10 mouse cellular contexts compared by ENCODE assay signal in genomic region chr12:113015956-113016355, GRCm38 (mm10). TPM values are rescaled to one million over a fixed set of nuclear protein-coding genes. Genes with fewer than 3 reads are reported as not detected.
DNase-seq lines count a peak whose midpoint lies in the region; ATAC-seq lines count a peak whose summit lies in the region.
"Had no signal": no experiment of that assay in that cellular context is flagged by ENCODE, and none has a peak within 500 bp of the region (broad histone marks: within the 10 kb centered on the region; RNA-seq: fewer than 3 reads in every experiment).

No protein-coding gene starts in this region.

- peaks cover 26% of the 10 kb centered on the region for H3K4me1 ChIP-seq in lung, embryonic 16.5 days (replicated peaks; ENCODE audit: control insufficient read depth, insufficient read depth, low read length)
- peaks cover 28% of the 10 kb centered on the region for H3K4me1 ChIP-seq in forebrain, embryonic 16.5 days (replicated peaks; ENCODE audit: control insufficient read depth, insufficient read depth, low read length)
- peaks cover 23% of the 10 kb centered on the region for H3K4me1 ChIP-seq in liver, embryonic 11.5 days (replicated peaks; ENCODE audit: control insufficient read depth, insufficient read depth, low read length)
- peaks cover 27% of the 10 kb centered on the region for H3K4me1 ChIP-seq in stomach, embryonic 14.5 days (ENCODE audit: control insufficient read depth, insufficient read depth, low read length)

- no peak for ATAC-seq in lung, embryonic 16.5 days (ENCODE audit: low read depth)
- ATAC-seq in forebrain, embryonic 16.5 days, result no peak
- no peak for ATAC-seq in liver, embryonic 11.5 days (replicated peaks; ENCODE audit: low FRiP score)
- no peak for ATAC-seq in stomach, embryonic 14.5 days (ENCODE audit: insufficient number of reproducible peaks, insufficient read depth, low FRiP score, low read depth)

- H3K4me2 ChIP-seq in lung, embryonic 16.5 days (ENCODE audit: low read depth, low read length), result peak overlapping the region; percentile 90
- H3K4me2 ChIP-seq in forebrain, embryonic 16.5 days (ENCODE audit: low read length), result peak overlapping the region; percentile 60
- peak overlapping the region; percentile 81 for H3K4me2 ChIP-seq in liver, embryonic 11.5 days
- peak overlapping the region; percentile 90; the same call in 1 of the 2 replicates for H3K4me2 ChIP-seq in stomach, embryonic 14.5 days (replicated peaks; ENCODE audit: low read depth, low read length)

- H3K27me3 ChIP-seq in lung, embryonic 16.5 days (ENCODE audit: control insufficient read depth, insufficient read depth, low read depth, low read length), result no peaks in the 10 kb centered on the region
- H3K27me3 ChIP-seq in forebrain, embryonic 16.5 days (replicated peaks; ENCODE audit: control insufficient read depth, insufficient read depth, low read length), result no peaks in the 10 kb centered on the region
- H3K27me3 ChIP-seq in liver, embryonic 11.5 days (replicated peaks; ENCODE audit: control insufficient read depth, insufficient read depth, low read length), result no peaks in the 10 kb centered on the region
- no peaks in the 10 kb centered on the region for H3K27me3 ChIP-seq in stomach, embryonic 14.5 days (ENCODE audit: control insufficient read depth, insufficient read depth, low read length)

- no peak overlapping the region for H3K4me3 ChIP-seq in lung, embryonic 16.5 days (ENCODE audit: low read length)
- H3K4me3 ChIP-seq in forebrain, embryonic 16.5 days (replicated peaks; ENCODE audit: low read length), result peak overlapping the region; percentile 90; the same call in 1 of the 2 replicates
- peak overlapping the region; percentile 6; the same call in 1 of the 2 replicates for H3K4me3 ChIP-seq in liver, embryonic 11.5 days (ENCODE audit: low read depth, low read length)
- no peak overlapping the region for H3K4me3 ChIP-seq in stomach, embryonic 14.5 days (ENCODE audit: low read depth, low read length)

- no peaks in the 10 kb centered on the region for H3K9me3 ChIP-seq in lung, embryonic 16.5 days (ENCODE audit: control insufficient read depth, low read length)
- no peaks in the 10 kb centered on the region for H3K9me3 ChIP-seq in forebrain, embryonic 16.5 days (ENCODE audit: control insufficient read depth, low read length)
- no peaks in the 10 kb centered on the region for H3K9me3 ChIP-seq in liver, embryonic 11.5 days (ENCODE audit: control insufficient read depth, low read length)
- no peaks in the 10 kb centered on the region for H3K9me3 ChIP-seq in stomach, embryonic 14.5 days (ENCODE audit: control insufficient read depth, low read depth, low read length)

- no peak for DNase-seq in lung, postnatal 14 days
- no peak for DNase-seq in liver, embryonic 11.5 days (ENCODE audit: low spot score)
- DNase-seq in cerebellum, adult 11 months, result no peak
- DNase-seq in frontal cortex, postnatal 25 days (ENCODE audit: low spot score in 2 of 2), result no peak
- DNase-seq in frontal cortex, adult 2 months (ENCODE audit: extremely low spot score in 1 of 2, low spot score in 1 of 2), result no peak
- DNase-seq: cerebellum, postnatal 10 days; heart, postnatal 14 days had no signal

- H3K9ac ChIP-seq in lung, embryonic 16.5 days (ENCODE audit: low read length), result peak overlapping the region; percentile 91
- no peak overlapping the region for H3K9ac ChIP-seq in forebrain, embryonic 16.5 days (replicated peaks; ENCODE audit: low read depth, low read length)
- H3K9ac ChIP-seq in liver, embryonic 11.5 days (ENCODE audit: low read depth, low read length), result no peak overlapping the region; the same call in 1 of the 2 replicates
- H3K9ac ChIP-seq in stomach, embryonic 14.5 days (replicated peaks; ENCODE audit: low read depth, low read length), result no peak overlapping the region; the same call in 1 of the 2 replicates

- H3K27ac ChIP-seq in lung, embryonic 16.5 days (ENCODE audit: low read length), result no peak overlapping the region
- no peak overlapping the region for H3K27ac ChIP-seq in forebrain, embryonic 16.5 days (ENCODE audit: low read length)
- no peak overlapping the region for H3K27ac ChIP-seq in liver, embryonic 11.5 days (ENCODE audit: low read depth, low read length)
- no peak overlapping the region for H3K27ac ChIP-seq in stomach, embryonic 14.5 days (ENCODE audit: low read length)

- H3K36me3 ChIP-seq in lung, embryonic 16.5 days (ENCODE audit: control insufficient read depth, insufficient read depth, low read length), result 0 out of 2 replicates have a peak, but pooled peaks cover 1% of the 10 kb centered on the region
- H3K36me3 ChIP-seq in forebrain, embryonic 16.5 days (ENCODE audit: control insufficient read depth, insufficient read depth), result no peaks in the 10 kb centered on the region; the same call in 1 of the 2 replicates
- no peaks in the 10 kb centered on the region for H3K36me3 ChIP-seq in liver, embryonic 11.5 days (ENCODE audit: control insufficient read depth, insufficient read depth, low read length)
- peaks cover 4% of the 10 kb centered on the region; the same call in 1 of the 2 replicates for H3K36me3 ChIP-seq in stomach, embryonic 14.5 days (ENCODE audit: control insufficient read depth, insufficient read depth, low read length)

- WGBS in lung, embryonic 16.5 days, result 68% methylated on average over 4 of the region's 4 CpGs
- 67% methylated on average over 4 of the region's 4 CpGs for WGBS in forebrain, embryonic 16.5 days
- WGBS in liver, embryonic 11.5 days, result 70% methylated on average over 4 of the region's 4 CpGs
- 71% methylated on average over 4 of the region's 4 CpGs for WGBS in stomach, embryonic 14.5 days

RNA-seq across cellular contexts. Expression of gene Pacs2, which starts 1.6 kb away (rescaled TPM):
- polyA plus RNA-seq in lung, embryonic 16.5 days (2015; fragmentation: Nextera tagmentation; extraction: Ambion mirVana), result 10.5 and 12.2 TPM in 2 replicates
- 21.7 and 23.2 TPM in 2 replicates for polyA plus RNA-seq in forebrain, embryonic 16.5 days (2015; fragmentation: Nextera tagmentation; extraction: Ambion mirVana)
- polyA plus RNA-seq in liver, embryonic 11.5 days (2014; fragmentation: Nextera tagmentation; extraction: Ambion mirVana), result 11.0 and 11.9 TPM in 2 replicates
- polyA plus RNA-seq in stomach, embryonic 14.5 days (2014; fragmentation: Nextera tagmentation; extraction: Ambion mirVana), result 16.5 and 17.1 TPM in 2 replicates
- polyA plus RNA-seq in frontal cortex, adult 2 months (2012; rRNA removed), result 70.3 and 72.3 TPM in 2 replicates

RNA-seq across cellular contexts. Expression of gene Brf1, which starts 15.5 kb away (rescaled TPM):
- 55.5 TPM in 2 replicates for polyA plus RNA-seq in lung, embryonic 16.5 days (2015; fragmentation: Nextera tagmentation; extraction: Ambion mirVana)
- polyA plus RNA-seq in forebrain, embryonic 16.5 days (2015; fragmentation: Nextera tagmentation; extraction: Ambion mirVana), result 60.8 and 64.6 TPM in 2 replicates
- 51.8 and 52.9 TPM in 2 replicates for polyA plus RNA-seq in liver, embryonic 11.5 days (2014; fragmentation: Nextera tagmentation; extraction: Ambion mirVana)
- polyA plus RNA-seq in stomach, embryonic 14.5 days (2014; fragmentation: Nextera tagmentation; extraction: Ambion mirVana), result 70.3 and 71.5 TPM in 2 replicates
- 46.5 and 51.5 TPM in 2 replicates for polyA plus RNA-seq in frontal cortex, adult 2 months (2012; rRNA removed)

RNA-seq across cellular contexts. Expression of gene Btbd6, which starts 39.7 kb away (rescaled TPM):
- polyA plus RNA-seq in lung, embryonic 16.5 days (2015; fragmentation: Nextera tagmentation; extraction: Ambion mirVana), result 23.8 and 26.2 TPM in 2 replicates
- polyA plus RNA-seq in forebrain, embryonic 16.5 days (2015; fragmentation: Nextera tagmentation; extraction: Ambion mirVana), result 41.4 and 49.7 TPM in 2 replicates
- polyA plus RNA-seq in liver, embryonic 11.5 days (2014; fragmentation: Nextera tagmentation; extraction: Ambion mirVana), result 12.3 and 12.4 TPM in 2 replicates
- 22.5 and 27.0 TPM in 2 replicates for polyA plus RNA-seq in stomach, embryonic 14.5 days (2014; fragmentation: Nextera tagmentation; extraction: Ambion mirVana)
- polyA plus RNA-seq in frontal cortex, adult 2 months (2012; rRNA removed), result 70.7 and 75.5 TPM in 2 replicates

RNA-seq across cellular contexts. Expression of gene Tex22, which starts 58.3 kb away (rescaled TPM):
- polyA plus RNA-seq in lung, embryonic 16.5 days (2015; fragmentation: Nextera tagmentation; extraction: Ambion mirVana), result 0.15 TPM in 1 of 2 replicates, not detected in the other
- polyA plus RNA-seq in forebrain, embryonic 16.5 days (2015; fragmentation: Nextera tagmentation; extraction: Ambion mirVana), result not detected in 2 replicates
- polyA plus RNA-seq in liver, embryonic 11.5 days (2014; fragmentation: Nextera tagmentation; extraction: Ambion mirVana), result not detected in 2 replicates
- polyA plus RNA-seq in stomach, embryonic 14.5 days (2014; fragmentation: Nextera tagmentation; extraction: Ambion mirVana), result not detected in 2 replicates
- 0.20 and 0.27 TPM in 2 replicates for polyA plus RNA-seq in frontal cortex, adult 2 months (2012; rRNA removed)

Comparison
In these comparisons a context has a peak if more than half of its experiments do, and no peak if none do; other contexts are left out.
1. H3K4me3 ChIP-seq: peak in forebrain, embryonic 16.5 days (single experiment) and liver, embryonic 11.5 days (single experiment); none in lung, embryonic 16.5 days (single experiment) and stomach, embryonic 14.5 days (single experiment).
2. Peak in every context shown above with its lines, with median percentiles within 50 percentile points of each other: H3K4me2 ChIP-seq.